Mouse (Mus musculus) liver, embryonic 16.5 days (tissue): ENCODE measurements at regions not wholly inside any gene's neighbourhood (a gene's known extent, or its start where the extent isn't known, plus 50 kb on each side); places are given as distances from the start of the nearest gene placed in this dataset.

Source experiments
- ATAC-seq: fragments of 200-750 bp; cut with Nextera tagmentation; 2 replicates; pipeline ENCODE4 v1.8.0; 2017; ENCODE audit warnings: low read depth, mild to moderate bottlenecking, moderate number of reproducible peaks, moderate library complexity
- H3K27ac ChIP-seq: fragments of 300-500 bp; sonication (generic); 2 replicates; pipeline ENCODE4 v1.5.1; 2014; ENCODE audit warnings: mild to moderate bottlenecking, low read length
- H3K27me3 ChIP-seq: fragments of 300-500 bp; sonication (generic); 2 replicates; pipeline ENCODE4 v1.6.1; 2014; ENCODE audit warnings: low read depth, low read length, mixed read lengths; ENCODE audit not compliant: control insufficient read depth, insufficient read depth
- H3K36me3 ChIP-seq: fragments of 300-500 bp; sonication (generic); 2 replicates; pipeline ENCODE4 v1.6.1; 2014; ENCODE audit warnings: mild to moderate bottlenecking; ENCODE audit not compliant: control insufficient read depth, insufficient read depth
- H3K4me1 ChIP-seq: fragments of 300-500 bp; sonication (generic); 2 replicates; pipeline ENCODE4 v1.6.1; 2014; ENCODE audit warnings: low read depth, low read length, mixed read lengths; ENCODE audit not compliant: control insufficient read depth
- H3K4me2 ChIP-seq: fragments of 300-500 bp; sonication (generic); 2 replicates; pipeline ENCODE4 v1.6.1; 2014; ENCODE audit warnings: low read depth, low read length, mixed read lengths
- H3K4me3 ChIP-seq: fragments of 300-500 bp; sonication (generic); 2 replicates; pipeline ENCODE4 v1.5.1; 2014; ENCODE audit warnings: low read depth, mild to moderate bottlenecking, low read length
- H3K9ac ChIP-seq: fragments of 300-500 bp; sonication (generic); 2 replicates; pipeline ENCODE4 v1.6.1; 2014; ENCODE audit warnings: low read depth, low read length
- H3K9me3 ChIP-seq: fragments of 300-500 bp; sonication (generic); replicated peaks from 2 replicates; pipeline ENCODE4 v1.6.1; 2016; ENCODE audit warnings: low read length; ENCODE audit not compliant: control insufficient read depth
- WGBS: fragments of 180-500 bp; shearing (Covaris S2); extraction: QIAGEN DNeasy Blood & Tissue Kit; methylation state at CpG from one replicate; pipeline ENCODE4 v1.1.7; 2014; ENCODE audit not compliant: insufficient replicate concordance; 5-methylcytosine and 5-hydroxymethylcytosine counted together

GRCm38 (mm10) chr10:21798103-21798502 is 83.9 kb upstream of the Sgk1 start:
- Histone ChIP-seq H3K4me1 (no peaks in the 10 kb centered on the region), H3K27me3 (no peaks in the 10 kb centered on the region), H3K27ac (no peak overlapping the region), H3K4me3 (no peak overlapping the region), H3K9me3 (no peaks in the 10 kb centered on the region), H3K4me2 (no peak overlapping the region), H3K9ac (no peak overlapping the region), H3K36me3 (no peaks in the 10 kb centered on the region)
- WGBS = 66% methylated on average over 6 of the region's 6 CpGs
- no peak for ATAC-seq

- no peaks in the 10 kb centered on the region for H3K36me3 ChIP-seq
- H3K9me3 ChIP-seq = no peaks in the 10 kb centered on the region
- H3K9ac ChIP-seq = no peak overlapping the region
- no peaks in the 10 kb centered on the region for H3K4me1 ChIP-seq
- 52% methylated on average over 5 of the region's 5 CpGs for WGBS
- H3K27ac ChIP-seq = no peak overlapping the region
- H3K4me3 ChIP-seq = no peak overlapping the region
- no peak overlapping the region for H3K4me2 ChIP-seq
- no peak for ATAC-seq
- H3K27me3 ChIP-seq = no peaks in the 10 kb centered on the region
Measured at GRCm38 (mm10) chr10:21801556-21801955, 80.4 kb upstream of the Sgk1 start.

GRCm38 (mm10) chr10:21803184-21803583 is 78.8 kb upstream of the Sgk1 start:
- Histone ChIP-seq H3K4me3 (no peak overlapping the region), H3K4me1 (no peaks in the 10 kb centered on the region), H3K27ac (no peak overlapping the region), H3K4me2 (no peak overlapping the region), H3K9ac (no peak overlapping the region), H3K36me3 (no peaks in the 10 kb centered on the region), H3K9me3 (no peaks in the 10 kb centered on the region), H3K27me3 (no peaks in the 10 kb centered on the region)
- no peak for ATAC-seq

- no peak overlapping the region for H3K27ac ChIP-seq
- H3K4me2 ChIP-seq = no peak overlapping the region
- 63% methylated on average over 2 of the region's 2 CpGs for WGBS
- no peaks in the 10 kb centered on the region for H3K9me3 ChIP-seq
- no peak for ATAC-seq
- H3K27me3 ChIP-seq = no peaks in the 10 kb centered on the region
- no peak overlapping the region for H3K9ac ChIP-seq
- H3K4me1 ChIP-seq = no peaks in the 10 kb centered on the region
- H3K36me3 ChIP-seq = no peaks in the 10 kb centered on the region
- H3K4me3 ChIP-seq = no peak overlapping the region
Measured at GRCm38 (mm10) chr10:21804761-21805160, 77.2 kb upstream of the Sgk1 start.

DNA sequence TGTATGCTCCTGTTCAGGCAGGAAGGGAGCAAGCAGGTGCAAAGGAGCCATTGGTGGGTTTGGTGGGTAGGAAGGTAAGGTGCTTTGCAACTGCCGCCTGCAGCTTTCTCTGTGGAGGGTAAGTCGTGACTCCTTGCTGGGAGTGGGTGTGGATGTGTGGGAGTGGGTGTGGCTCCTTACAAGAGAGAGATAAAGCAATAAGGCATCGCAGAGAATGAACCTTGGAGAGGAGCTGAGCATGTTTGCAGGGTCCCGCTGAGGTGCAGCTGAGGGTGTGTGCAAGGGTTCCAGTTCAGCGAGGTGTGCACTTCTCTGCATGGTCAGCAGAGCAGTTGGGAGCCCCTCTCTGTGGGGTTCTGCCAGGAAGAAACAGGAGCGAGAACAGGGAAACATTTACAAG is 76.4 kb upstream of the Sgk1 start:
- Histone ChIP-seq H3K36me3 (no peaks in the 10 kb centered on the region), H3K9me3 (no peaks in the 10 kb centered on the region), H3K9ac (no peak overlapping the region), H3K4me2 (no peak overlapping the region), H3K27ac (no peak overlapping the region), H3K4me3 (no peak overlapping the region), H3K4me1 (no peaks in the 10 kb centered on the region), H3K27me3 (no peaks in the 10 kb centered on the region)
- 36% methylated on average over 6 of the region's 6 CpGs for WGBS
- no peak for ATAC-seq

DNA sequence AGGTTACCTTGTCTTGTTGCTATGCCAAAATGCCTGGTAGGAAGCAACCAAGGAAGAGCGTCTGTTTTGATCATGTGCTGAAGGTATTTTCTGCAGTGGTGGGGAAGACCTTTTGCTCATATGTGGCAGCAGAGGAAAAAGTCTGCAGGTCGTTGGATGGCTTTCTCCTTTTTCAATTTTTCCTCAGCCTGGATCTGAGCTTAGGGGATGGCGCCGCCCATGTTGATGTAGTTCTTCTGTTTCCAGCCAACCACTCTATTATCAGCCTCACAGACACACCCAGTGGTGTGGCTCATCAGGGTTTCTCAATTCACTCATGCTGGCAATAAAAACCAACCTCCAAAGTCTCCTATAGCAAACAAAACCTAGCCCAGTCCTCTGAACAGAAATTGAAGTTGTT is 75.3 kb upstream of the Sgk1 start:
- Histone ChIP-seq H3K4me2 (no peak overlapping the region), H3K36me3 (no peaks in the 10 kb centered on the region), H3K4me1 (no peaks in the 10 kb centered on the region), H3K4me3 (no peak overlapping the region), H3K27ac (no peak overlapping the region), H3K9me3 (no peaks in the 10 kb centered on the region), H3K9ac (no peak overlapping the region), H3K27me3 (no peaks in the 10 kb centered on the region)
- ATAC-seq = no peak
- 75% methylated on average over 4 of the region's 4 CpGs for WGBS

DNA sequence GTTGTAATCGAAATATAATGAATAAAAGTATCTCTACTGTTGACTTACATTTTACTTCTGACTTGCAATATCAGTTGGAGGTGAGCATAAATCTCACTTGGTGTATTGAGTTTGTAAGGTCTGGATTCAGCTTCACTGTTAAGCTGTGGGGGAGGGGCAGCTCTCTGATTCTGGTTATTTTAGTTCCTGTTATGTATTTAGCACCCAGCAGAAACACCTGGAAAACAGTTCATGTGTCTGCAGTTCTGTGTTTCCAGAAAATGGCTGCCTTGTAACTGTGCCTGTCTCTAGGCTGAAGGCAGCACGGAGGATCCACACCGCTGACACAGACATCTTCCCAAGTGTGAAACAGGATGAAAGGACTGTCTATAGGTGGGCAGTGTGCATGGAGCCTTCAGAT is 62.3 kb upstream of the Sgk1 start:
- no peaks in the 10 kb centered on the region for H3K36me3 ChIP-seq
- no peaks in the 10 kb centered on the region for H3K9me3 ChIP-seq
- 61% methylated on average over 3 of the region's 3 CpGs for WGBS
- H3K4me1 ChIP-seq = no peaks in the 10 kb centered on the region
- no peak overlapping the region for H3K4me3 ChIP-seq
- ATAC-seq = no peak
- no peak overlapping the region for H3K27ac ChIP-seq
- H3K9ac ChIP-seq = no peak overlapping the region
- H3K27me3 ChIP-seq = no peaks in the 10 kb centered on the region
- H3K4me2 ChIP-seq = no peak overlapping the region

GRCm38 (mm10) chr10:21821421-21821820 is 60.6 kb upstream of the Sgk1 start:
- no peak for ATAC-seq

DNA sequence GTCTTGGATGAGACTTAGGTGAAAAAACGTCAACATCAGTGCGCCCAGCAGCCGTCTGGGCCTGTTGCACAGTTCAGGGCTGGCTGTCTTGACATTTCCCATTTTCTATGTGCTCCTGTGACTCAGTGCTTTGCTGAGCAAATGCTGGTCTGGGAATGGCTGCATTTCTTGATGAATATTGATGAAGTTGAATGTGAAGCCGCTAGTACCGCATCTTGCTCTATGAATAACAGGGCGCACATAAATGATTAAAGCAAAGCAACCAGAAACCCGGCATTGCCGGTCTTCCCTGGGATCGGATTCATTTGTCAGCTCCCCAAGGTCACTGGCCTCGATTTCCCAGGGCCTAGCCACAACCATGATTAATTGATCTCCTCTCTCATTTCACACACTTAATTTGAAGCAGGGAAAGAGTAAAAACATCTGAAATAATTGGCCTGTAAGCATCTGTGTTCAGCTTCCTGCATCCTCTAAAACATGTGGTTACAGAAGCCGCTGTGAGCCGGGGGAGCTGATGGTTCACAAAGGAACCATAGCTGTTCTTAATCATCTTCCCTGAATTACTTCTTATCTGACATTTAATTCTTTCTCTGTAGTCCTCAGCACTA is 57.5 kb upstream of the Sgk1 start:
- no peak overlapping the region for H3K27ac ChIP-seq
- H3K9ac ChIP-seq = no peak overlapping the region
- no peaks in the 10 kb centered on the region for H3K27me3 ChIP-seq
- ATAC-seq = no peak
- 67% methylated on average over 12 of the region's 12 CpGs for WGBS
- H3K9me3 ChIP-seq = no peaks in the 10 kb centered on the region
- no peak overlapping the region for H3K4me2 ChIP-seq
- no peak overlapping the region for H3K4me3 ChIP-seq
- no peaks in the 10 kb centered on the region for H3K4me1 ChIP-seq
- H3K36me3 ChIP-seq = no peaks in the 10 kb centered on the region

More at GRCm38 (mm10) chr10:21821421-21821820, 60.6 kb upstream of the Sgk1 start:
- H3K9me3 ChIP-seq = no peaks in the 10 kb centered on the region
- H3K4me2 ChIP-seq = no peak overlapping the region
- no peaks in the 10 kb centered on the region for H3K36me3 ChIP-seq
- H3K27ac ChIP-seq = no peak overlapping the region
- H3K9ac ChIP-seq = no peak overlapping the region
- 26% methylated on average over 5 of the region's 5 CpGs for WGBS
- no peaks in the 10 kb centered on the region for H3K4me1 ChIP-seq
- H3K4me3 ChIP-seq = no peak overlapping the region
- H3K27me3 ChIP-seq = no peaks in the 10 kb centered on the region
